ENCODE assay signal across 8 mouse cellular contexts in genomic region chr2:165954872-165955271, GRCm38 (mm10). TPM values are rescaled to one million over a fixed set of nuclear protein-coding genes. Genes with fewer than 3 reads are reported as not detected.
DNase-seq lines count a peak whose midpoint lies in the region; ATAC-seq lines count a peak whose summit lies in the region.

No protein-coding gene starts in this region.

- H3K9ac ChIP-seq in neural tube, embryonic 15.5 days (replicated peaks): no peak overlapping the region
- peak overlapping the region; percentile 50; the same call in 1 of the 2 replicates for H3K9ac ChIP-seq in intestine, embryonic 16.5 days (ENCODE audit: low read depth, low read length)
- H3K9ac ChIP-seq in lung, embryonic 15.5 days: no peak overlapping the region
- no peak overlapping the region for H3K9ac ChIP-seq in forebrain, embryonic 14.5 days (ENCODE audit: low read length)

- no peaks in the 10 kb centered on the region for H3K9me3 ChIP-seq in neural tube, embryonic 15.5 days (replicated peaks)
- no peaks in the 10 kb centered on the region for H3K9me3 ChIP-seq in embryonic facial prominence, embryonic 10.5 days
- H3K9me3 ChIP-seq in intestine, embryonic 16.5 days (ENCODE audit: control insufficient read depth, low read length): no peaks in the 10 kb centered on the region
- no peaks in the 10 kb centered on the region for H3K9me3 ChIP-seq in lung, embryonic 15.5 days
- H3K9me3 ChIP-seq in forebrain, embryonic 14.5 days (replicated peaks; ENCODE audit: control insufficient read depth, low read length): no peaks in the 10 kb centered on the region

- 68% methylated on average over 20 of the region's 20 CpGs for WGBS in neural tube, embryonic 15.5 days
- 81% methylated on average over 20 of the region's 20 CpGs for WGBS in embryonic facial prominence, embryonic 10.5 days
- 30% methylated on average over 20 of the region's 20 CpGs for WGBS in intestine, embryonic 16.5 days
- 30% methylated on average over 20 of the region's 20 CpGs for WGBS in lung, embryonic 15.5 days
- 84% methylated on average over 20 of the region's 20 CpGs for WGBS in forebrain, embryonic 14.5 days

- no peaks in the 10 kb centered on the region for H3K27me3 ChIP-seq in neural tube, embryonic 15.5 days (replicated peaks)
- no peaks in the 10 kb centered on the region for H3K27me3 ChIP-seq in embryonic facial prominence, embryonic 10.5 days (replicated peaks; ENCODE audit: low read depth, poor library complexity, severe bottlenecking)
- H3K27me3 ChIP-seq in intestine, embryonic 16.5 days (replicated peaks; ENCODE audit: control insufficient read depth, insufficient read depth, low read length): no peaks in the 10 kb centered on the region
- no peaks in the 10 kb centered on the region for H3K27me3 ChIP-seq in lung, embryonic 15.5 days
- H3K27me3 ChIP-seq in splenic B cell, adult 2 months (ENCODE audit: control insufficient read depth, insufficient read depth, low read length, poor library complexity, severe bottlenecking): no peaks in the 10 kb centered on the region
- H3K27me3 ChIP-seq in forebrain, embryonic 14.5 days (replicated peaks; ENCODE audit: control insufficient read depth, insufficient read depth, low read length): no peaks in the 10 kb centered on the region

- DNase-seq in neural tube, embryonic 10.5 days (ENCODE audit: extremely low spot score, low spot score): no peak
- DNase-seq in embryonic facial prominence, embryonic 10.5 days (ENCODE audit: low spot score): no peak
- DNase-seq in splenic B cell, adult 2 months (ENCODE audit: low read depth, low spot score): peak; percentile 70
- no peak for DNase-seq in forebrain, embryonic 14.5 days (ENCODE audit: low spot score)

- H3K4me1 ChIP-seq in neural tube, embryonic 15.5 days: 0 out of 2 replicates have a peak, but pooled peaks cover 3% of the 10 kb centered on the region
- H3K4me1 ChIP-seq in embryonic facial prominence, embryonic 10.5 days: peaks cover 8% of the 10 kb centered on the region
- H3K4me1 ChIP-seq in intestine, embryonic 16.5 days (ENCODE audit: control insufficient read depth, insufficient read depth, low read length): peaks cover 13% of the 10 kb centered on the region
- H3K4me1 ChIP-seq in lung, embryonic 15.5 days: peaks cover 15% of the 10 kb centered on the region; the same call in 1 of the 2 replicates
- H3K4me1 ChIP-seq in forebrain, embryonic 14.5 days (ENCODE audit: control insufficient read depth, insufficient read depth, low read length): no peaks in the 10 kb centered on the region

- H3K4me2 ChIP-seq in neural tube, embryonic 15.5 days: peak overlapping the region; percentile 9; the same call in 1 of the 2 replicates
- H3K4me2 ChIP-seq in intestine, embryonic 16.5 days (ENCODE audit: low read depth, low read length): peak overlapping the region; percentile 52
- peak overlapping the region; percentile 41 for H3K4me2 ChIP-seq in lung, embryonic 15.5 days
- no peak overlapping the region for H3K4me2 ChIP-seq in forebrain, embryonic 14.5 days (ENCODE audit: low read length)

- no peak overlapping the region for H3K27ac ChIP-seq in neural tube, embryonic 15.5 days (replicated peaks)
- peak overlapping the region; percentile 25; the same call in 1 of the 2 replicates for H3K27ac ChIP-seq in embryonic facial prominence, embryonic 10.5 days (replicated peaks)
- peak overlapping the region; percentile 64 for H3K27ac ChIP-seq in intestine, embryonic 16.5 days (ENCODE audit: low read length)
- H3K27ac ChIP-seq in lung, embryonic 15.5 days: peak overlapping the region; percentile 65
- no peak overlapping the region for H3K27ac ChIP-seq in forebrain, embryonic 14.5 days (ENCODE audit: low read depth, low read length)

- no peak for ATAC-seq in neural tube, embryonic 15.5 days (ENCODE audit: low FRiP score)
- peak; percentile 70 for ATAC-seq in intestine, embryonic 16.5 days
- peak; percentile 52; the same call in 1 of the 2 replicates for ATAC-seq in lung, embryonic 15.5 days (ENCODE audit: borderline replicate concordance, extremely low read depth, low FRiP score, low TSS enrichment)
- no peak for ATAC-seq in forebrain, embryonic 14.5 days
- ATAC-seq in cerebellum, adult (ENCODE audit: insufficient number of reproducible peaks, low FRiP score, low TSS enrichment): no peak

- no peaks in the 10 kb centered on the region for H3K36me3 ChIP-seq in neural tube, embryonic 15.5 days
- H3K36me3 ChIP-seq in embryonic facial prominence, embryonic 10.5 days (replicated peaks): no peaks in the 10 kb centered on the region
- no peaks in the 10 kb centered on the region for H3K36me3 ChIP-seq in intestine, embryonic 16.5 days (ENCODE audit: control insufficient read depth, insufficient read depth, low read length)
- H3K36me3 ChIP-seq in lung, embryonic 15.5 days: no peaks in the 10 kb centered on the region
- no peaks in the 10 kb centered on the region for H3K36me3 ChIP-seq in splenic B cell, adult 2 months (ENCODE audit: control insufficient read depth, insufficient read depth, low read length, poor library complexity, severe bottlenecking)
- no peaks in the 10 kb centered on the region for H3K36me3 ChIP-seq in forebrain, embryonic 14.5 days (ENCODE audit: control insufficient read depth, insufficient read depth, low read length)

- no peak overlapping the region for H3K4me3 ChIP-seq in neural tube, embryonic 15.5 days (replicated peaks)
- no peak overlapping the region for H3K4me3 ChIP-seq in embryonic facial prominence, embryonic 10.5 days
- H3K4me3 ChIP-seq in intestine, embryonic 16.5 days (ENCODE audit: low read length): peak overlapping the region; percentile 15
- H3K4me3 ChIP-seq in lung, embryonic 15.5 days: peak overlapping the region; percentile 6; the same call in 1 of the 2 replicates
- H3K4me3 ChIP-seq in forebrain, embryonic 14.5 days (ENCODE audit: low read depth, low read length): no peak overlapping the region

RNA-seq across cellular contexts. Expression of gene Ncoa3, which starts 37.6 kb away (rescaled TPM):
- polyA plus RNA-seq in neural tube, embryonic 15.5 days (2015; fragmentation: Nextera tagmentation; extraction: Ambion mirVana): 13.3 and 14.6 TPM in 2 replicates
- polyA plus RNA-seq in embryonic facial prominence, embryonic 10.5 days (2016; fragmentation: Nextera tagmentation; extraction: Ambion mirVana): 16.0 TPM in 2 replicates
- 8.7 and 9.5 TPM in 2 replicates for polyA plus RNA-seq in intestine, embryonic 16.5 days (2015; fragmentation: Nextera tagmentation; extraction: Ambion mirVana)
- polyA plus RNA-seq in lung, embryonic 15.5 days (2015; fragmentation: Nextera tagmentation; extraction: Ambion mirVana): 11.1 and 13.7 TPM in 2 replicates
- polyA plus RNA-seq in forebrain, embryonic 14.5 days (2014; fragmentation: Nextera tagmentation; extraction: Ambion mirVana): 9.3 and 12.8 TPM in 2 replicates

RNA-seq across cellular contexts. Expression of gene Zmynd8, which starts 56.1 kb away (rescaled TPM):
- polyA plus RNA-seq in neural tube, embryonic 15.5 days (2015; fragmentation: Nextera tagmentation; extraction: Ambion mirVana): 79.3 and 79.5 TPM in 2 replicates
- polyA plus RNA-seq in embryonic facial prominence, embryonic 10.5 days (2016; fragmentation: Nextera tagmentation; extraction: Ambion mirVana): 68.1 and 69.9 TPM in 2 replicates
- 57.3 and 61.6 TPM in 2 replicates for polyA plus RNA-seq in intestine, embryonic 16.5 days (2015; fragmentation: Nextera tagmentation; extraction: Ambion mirVana)
- polyA plus RNA-seq in lung, embryonic 15.5 days (2015; fragmentation: Nextera tagmentation; extraction: Ambion mirVana): 44.7 and 46.0 TPM in 2 replicates
- 43.3 and 58.0 TPM in 2 replicates for polyA plus RNA-seq in forebrain, embryonic 14.5 days (2014; fragmentation: Nextera tagmentation; extraction: Ambion mirVana)

Comparison
In these comparisons a context has a peak if more than half of its experiments do, and no peak if none do; other contexts are left out.
1. ATAC-seq: peak in intestine, embryonic 16.5 days (single experiment) and lung, embryonic 15.5 days (single experiment); none in neural tube, embryonic 15.5 days (single experiment), forebrain, embryonic 14.5 days (single experiment) and cerebellum, adult (single experiment).
2. H3K27ac ChIP-seq: peak in embryonic facial prominence, embryonic 10.5 days (single experiment), intestine, embryonic 16.5 days (single experiment) and lung, embryonic 15.5 days (single experiment); none in neural tube, embryonic 15.5 days (single experiment) and forebrain, embryonic 14.5 days (single experiment).
3. H3K4me3 ChIP-seq: peak in intestine, embryonic 16.5 days (single experiment) and lung, embryonic 15.5 days (single experiment); none in neural tube, embryonic 15.5 days (single experiment), embryonic facial prominence, embryonic 10.5 days (single experiment) and forebrain, embryonic 14.5 days (single experiment).